Mouse (Mus musculus): ENCODE measurements around the gene Wfdc8. TPM values are rescaled to one million over a fixed set of nuclear protein-coding genes. Genes with fewer than 3 reads are reported as not detected.

Gene Wfdc8
- total and polyA plus RNA-seq, 3 experiments: not detected

DNA sequence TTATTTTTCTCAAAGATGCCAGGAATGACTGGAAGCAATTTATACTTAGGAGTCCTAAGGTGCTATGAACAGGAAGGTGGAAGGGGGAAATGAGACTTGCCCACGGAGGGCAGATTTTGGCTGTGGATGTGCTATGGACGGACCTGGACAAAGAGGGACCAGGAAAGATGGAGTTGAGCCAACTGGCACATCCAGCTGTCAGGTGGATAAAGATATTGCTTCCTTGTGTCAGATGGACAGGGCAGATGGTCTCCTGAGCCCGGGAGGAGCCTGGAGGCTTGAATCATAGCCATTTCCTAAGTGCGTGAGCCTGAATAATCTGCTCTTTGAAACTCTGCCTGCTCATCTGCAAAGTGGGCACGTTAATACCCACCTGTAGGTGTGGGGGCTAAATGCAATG, 49.1 kb downstream of the Wfdc8 start:
- DNase-seq (ENCODE audit: low spot score) (no peak), ATAC-seq (ENCODE audit: extremely low read depth, insufficient number of reproducible peaks, low FRiP score, poor library complexity, severe bottlenecking) (no peak)
- TF ChIP-seq GATA1 (IDR thresholded peaks at IDR 0.05; ENCODE audit: borderline replicate concordance, low read length) (no peak), POLR2AphosphoS5 (IDR thresholded peaks at IDR 0.05; ENCODE audit: insufficient replicate concordance, low read depth, low read length) (no peak), GATA2 (IDR thresholded peaks at IDR 0.05; ENCODE audit: borderline replicate concordance, low read depth, low read length) (no peak), CTCF (IDR thresholded peaks at IDR 0.05; ENCODE audit: low read depth, low read length) (no peak), TAL1 (conservative IDR thresholded peaks at IDR 0.05; ENCODE audit: low read depth, low read length) (no peak)
- H3K36me3 ChIP-seq (replicated peaks): no peaks in the 10 kb centered on the region
- no peaks in the 10 kb centered on the region for H3K9me3 ChIP-seq (replicated peaks)
- H3K27me3 ChIP-seq (ENCODE audit: insufficient read depth, low read length): peaks cover 15% of the 10 kb centered on the region
- H3K4me1 ChIP-seq (ENCODE audit: insufficient read depth, low read depth, low read length): no peaks in the 10 kb centered on the region
- H3K4me3 ChIP-seq (ENCODE audit: low read depth, low read length): no peak overlapping the region

DNA sequence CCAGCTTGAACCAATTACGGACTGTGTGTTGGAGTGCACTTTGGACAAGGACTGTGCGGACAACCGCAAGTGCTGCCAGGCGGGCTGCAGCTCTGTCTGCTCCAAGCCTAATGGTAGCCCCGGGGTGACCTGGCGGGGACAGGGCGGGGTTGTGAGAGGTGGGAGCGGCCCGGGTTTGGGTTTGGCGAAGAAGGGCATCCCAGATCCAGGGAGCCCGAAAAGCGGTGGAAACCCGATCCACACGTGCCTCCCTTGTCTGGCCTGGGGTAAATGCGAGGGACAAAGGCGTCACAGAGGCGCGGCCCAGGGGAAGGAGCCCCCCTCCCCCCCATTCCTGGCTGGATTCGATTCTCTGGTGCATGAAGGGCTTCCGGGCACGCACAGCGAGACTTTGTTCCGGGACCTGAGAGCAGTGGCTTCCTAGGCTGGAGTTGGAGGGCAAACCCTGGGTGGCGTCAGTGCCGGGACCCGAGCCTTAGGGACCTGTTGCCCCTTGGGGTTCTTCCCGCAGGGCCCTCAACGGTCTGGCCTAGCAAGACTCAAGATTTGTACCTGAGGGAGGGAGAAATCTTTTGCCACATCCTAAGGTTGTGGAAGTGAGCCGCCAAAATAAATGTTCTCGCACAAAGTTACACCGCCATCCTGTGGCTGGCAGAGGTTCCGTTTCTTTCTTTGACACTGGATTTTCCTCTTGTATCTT, 49.9 kb downstream of the Wfdc8 start:
- Histone ChIP-seq H3K4me3 (ENCODE audit: low read depth, low read length) (no peak overlapping the region), H3K27me3 (ENCODE audit: insufficient read depth, low read length) (peaks cover 15% of the 10 kb centered on the region), H3K4me1 (ENCODE audit: insufficient read depth, low read depth, low read length) (no peaks in the 10 kb centered on the region), H3K36me3 (replicated peaks) (no peaks in the 10 kb centered on the region), H3K9me3 (replicated peaks) (no peaks in the 10 kb centered on the region)
- DNase-seq (ENCODE audit: low spot score): no peak
- ATAC-seq (ENCODE audit: extremely low read depth, insufficient number of reproducible peaks, low FRiP score, poor library complexity, severe bottlenecking): no peak
- TF ChIP-seq GATA2 (IDR thresholded peaks at IDR 0.05; ENCODE audit: borderline replicate concordance, low read depth, low read length): no peak
- TF ChIP-seq GATA1 (IDR thresholded peaks at IDR 0.05; ENCODE audit: borderline replicate concordance, low read length): no peak
- TF ChIP-seq POLR2AphosphoS5 (IDR thresholded peaks at IDR 0.05; ENCODE audit: insufficient replicate concordance, low read depth, low read length): no peak

DNA sequence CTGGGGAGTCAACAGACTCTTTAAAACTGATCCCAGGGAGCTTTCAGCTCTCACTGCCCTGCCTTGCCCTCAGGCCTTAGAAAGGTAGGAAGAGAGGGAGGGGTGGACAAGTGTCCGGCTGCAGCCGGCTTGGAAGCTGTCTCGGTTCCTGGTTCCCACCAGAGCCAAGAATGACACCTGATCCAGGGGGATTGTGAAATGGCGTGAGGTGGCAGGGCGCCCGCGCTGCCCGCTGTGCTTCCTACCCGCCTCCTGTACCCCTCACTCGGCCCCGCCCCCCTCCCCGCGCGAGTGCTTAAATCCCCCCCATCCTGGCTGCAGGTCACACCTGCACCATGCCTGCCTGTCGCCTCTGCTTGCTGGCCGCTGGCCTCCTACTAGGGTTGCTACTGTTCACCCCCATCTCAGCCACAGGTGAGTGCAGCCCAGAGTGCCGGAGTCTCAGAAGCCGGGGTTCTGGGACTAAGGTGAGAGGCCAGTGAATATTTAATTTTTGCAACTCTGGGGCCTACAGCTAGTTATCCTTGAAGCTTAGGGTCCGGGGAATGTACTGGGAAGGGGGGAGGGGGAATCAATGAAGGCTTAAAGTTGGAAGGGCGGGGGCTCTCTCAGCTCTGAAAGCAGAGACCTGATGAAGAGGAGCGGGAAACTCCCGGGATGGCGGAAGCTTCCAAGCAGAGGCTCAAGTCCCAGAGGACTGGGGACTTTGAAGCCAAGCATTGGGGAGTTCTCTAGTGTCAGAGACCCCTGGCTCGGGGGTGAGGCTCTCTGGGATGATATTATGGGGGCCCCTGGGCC, 50.8 kb downstream of the Wfdc8 start, which contains the start of gene Wfdc2:
Gene Wfdc2, plus strand, starts transcription at position 23 of the 798 bp plus-strand sequence.
- Histone ChIP-seq H3K4me3 (ENCODE audit: low read depth, low read length) (no peak within 1 kb of the TSS), H3K9me3 (replicated peaks) (no peaks in the 10 kb centered on the region), H3K4me1 (ENCODE audit: insufficient read depth, low read depth, low read length) (no peaks in the 10 kb centered on the region), H3K27me3 (ENCODE audit: insufficient read depth, low read length) (peaks cover 15% of the 10 kb centered on the region), H3K36me3 (replicated peaks) (no peaks in the 10 kb centered on the region)
- no peak for ATAC-seq (ENCODE audit: extremely low read depth, insufficient number of reproducible peaks, low FRiP score, poor library complexity, severe bottlenecking)
- no peak for DNase-seq (ENCODE audit: low spot score)
- TF ChIP-seq GATA1 (IDR thresholded peaks at IDR 0.05; ENCODE audit: borderline replicate concordance, low read length): no peak
- TF ChIP-seq POLR2AphosphoS5 (IDR thresholded peaks at IDR 0.05; ENCODE audit: insufficient replicate concordance, low read depth, low read length): no peak
- no peak for TF ChIP-seq TAL1 (conservative IDR thresholded peaks at IDR 0.05; ENCODE audit: low read depth, low read length)
- no peak for TF ChIP-seq GATA2 (IDR thresholded peaks at IDR 0.05; ENCODE audit: borderline replicate concordance, low read depth, low read length)
- no peak for TF ChIP-seq CTCF (IDR thresholded peaks at IDR 0.05; ENCODE audit: low read depth, low read length)

DNA sequence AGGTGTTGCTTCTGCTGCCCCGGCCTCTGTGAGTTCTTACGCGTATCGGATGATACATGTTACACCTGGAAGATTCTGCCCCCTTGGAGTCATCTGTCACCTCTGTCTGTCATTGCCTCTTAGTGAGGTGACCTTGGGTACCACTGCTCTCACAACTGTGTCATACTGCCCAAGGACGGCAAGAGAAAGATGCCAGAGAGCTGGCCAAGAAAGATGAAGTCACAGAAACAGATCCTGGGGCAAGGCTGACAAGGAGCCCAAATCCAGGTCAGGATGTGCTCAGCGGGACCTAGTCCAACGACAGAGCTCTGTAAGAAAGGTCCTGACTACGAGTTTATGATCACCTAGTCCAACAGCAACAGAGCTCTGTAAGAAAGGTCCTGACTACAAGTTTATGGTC, 53.3 kb downstream of the Wfdc8 start:
- no peaks in the 10 kb centered on the region for H3K4me1 ChIP-seq (ENCODE audit: insufficient read depth, low read depth, low read length)
- TF ChIP-seq GATA1 (IDR thresholded peaks at IDR 0.05; ENCODE audit: borderline replicate concordance, low read length): no peak
- TF ChIP-seq POLR2AphosphoS5 (IDR thresholded peaks at IDR 0.05; ENCODE audit: insufficient replicate concordance, low read depth, low read length): no peak
- no peak for TF ChIP-seq GATA2 (IDR thresholded peaks at IDR 0.05; ENCODE audit: borderline replicate concordance, low read depth, low read length)
- no peak for TF ChIP-seq CTCF (IDR thresholded peaks at IDR 0.05; ENCODE audit: low read depth, low read length)
- TF ChIP-seq TAL1 (conservative IDR thresholded peaks at IDR 0.05; ENCODE audit: low read depth, low read length): no peak
- H3K9me3 ChIP-seq (replicated peaks): no peaks in the 10 kb centered on the region
- no peak for DNase-seq (ENCODE audit: low spot score)
- no peaks in the 10 kb centered on the region for H3K36me3 ChIP-seq (replicated peaks)
- no peak for ATAC-seq (ENCODE audit: extremely low read depth, insufficient number of reproducible peaks, low FRiP score, poor library complexity, severe bottlenecking)
- H3K4me3 ChIP-seq (ENCODE audit: low read depth, low read length): no peak overlapping the region
- H3K27me3 ChIP-seq (ENCODE audit: insufficient read depth, low read length): peaks cover 15% of the 10 kb centered on the region

DNA sequence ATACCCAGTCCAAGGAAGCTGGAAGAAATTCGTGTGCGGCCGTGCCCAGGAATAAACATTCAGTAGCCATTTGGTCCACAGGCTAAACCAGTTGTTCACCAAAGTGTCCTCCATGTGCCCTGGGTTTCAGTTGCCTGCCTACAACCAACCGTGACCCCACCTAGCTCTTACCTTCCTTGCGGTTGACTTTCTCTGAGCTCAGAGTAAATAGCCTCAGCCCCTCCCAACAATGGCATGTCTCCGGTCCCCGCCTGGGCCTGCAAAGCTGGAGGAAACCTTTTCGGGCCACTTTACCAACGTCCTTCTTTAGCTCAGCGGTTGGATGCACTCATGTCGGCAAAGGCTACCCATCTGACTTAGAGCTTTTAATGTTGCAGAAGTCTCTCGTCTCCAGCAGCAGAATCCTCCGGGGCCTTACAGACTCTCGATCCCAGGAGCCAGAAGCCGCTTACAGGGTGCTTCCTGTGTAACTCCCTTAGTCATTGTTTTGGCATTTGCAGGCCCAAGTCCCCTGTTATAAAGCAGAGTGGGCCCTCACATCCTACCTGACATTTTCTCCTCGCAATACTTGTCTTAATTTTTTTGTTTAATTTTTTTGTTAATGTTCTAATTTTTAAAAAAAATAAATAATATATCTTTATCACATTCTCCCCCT, 54.3 kb downstream of the Wfdc8 start:
- Histone ChIP-seq H3K27me3 (ENCODE audit: insufficient read depth, low read length) (peaks cover 15% of the 10 kb centered on the region), H3K4me3 (ENCODE audit: low read depth, low read length) (no peak overlapping the region), H3K9me3 (replicated peaks) (no peaks in the 10 kb centered on the region), H3K4me1 (ENCODE audit: insufficient read depth, low read depth, low read length) (no peaks in the 10 kb centered on the region), H3K36me3 (replicated peaks) (no peaks in the 10 kb centered on the region)
- TF ChIP-seq GATA1 (IDR thresholded peaks at IDR 0.05; ENCODE audit: borderline replicate concordance, low read length) (no peak), CTCF (IDR thresholded peaks at IDR 0.05; ENCODE audit: low read depth, low read length) (no peak), GATA2 (IDR thresholded peaks at IDR 0.05; ENCODE audit: borderline replicate concordance, low read depth, low read length) (no peak), POLR2AphosphoS5 (IDR thresholded peaks at IDR 0.05; ENCODE audit: insufficient replicate concordance, low read depth, low read length) (no peak), TAL1 (conservative IDR thresholded peaks at IDR 0.05; ENCODE audit: low read depth, low read length) (no peak)
- ATAC-seq (ENCODE audit: extremely low read depth, insufficient number of reproducible peaks, low FRiP score, poor library complexity, severe bottlenecking): no peak
- DNase-seq (ENCODE audit: low spot score): no peak

DNA sequence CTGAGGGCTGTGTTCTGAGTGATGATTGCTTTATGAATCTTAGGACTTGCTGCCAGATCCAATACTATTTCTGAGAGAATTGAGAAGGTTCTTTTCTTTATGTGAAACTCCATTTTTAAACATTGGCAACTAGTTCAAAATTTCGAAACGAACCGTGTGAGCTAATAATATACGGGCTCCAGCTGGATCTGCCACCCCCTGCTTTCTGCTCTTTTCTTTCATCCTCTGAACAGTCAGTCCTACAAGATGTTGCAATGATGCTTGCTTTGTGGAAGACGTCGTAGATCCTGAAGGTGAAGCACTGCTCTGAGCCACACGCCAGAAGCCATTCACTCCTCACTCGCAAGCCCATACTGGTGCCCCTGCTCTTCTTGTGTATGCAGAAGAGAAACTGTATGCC, 55.0 kb downstream of the Wfdc8 start:
- H3K27me3 ChIP-seq (ENCODE audit: insufficient read depth, low read length): peaks cover 11% of the 10 kb centered on the region
- no peaks in the 10 kb centered on the region for H3K36me3 ChIP-seq (replicated peaks)
- no peaks in the 10 kb centered on the region for H3K4me1 ChIP-seq (ENCODE audit: insufficient read depth, low read depth, low read length)
- DNase-seq (ENCODE audit: low spot score) (no peak), ATAC-seq (ENCODE audit: extremely low read depth, insufficient number of reproducible peaks, low FRiP score, poor library complexity, severe bottlenecking) (no peak)
- no peak for TF ChIP-seq GATA1 (IDR thresholded peaks at IDR 0.05; ENCODE audit: borderline replicate concordance, low read length)
- no peak for TF ChIP-seq CTCF (IDR thresholded peaks at IDR 0.05; ENCODE audit: low read depth, low read length)
- no peak for TF ChIP-seq TAL1 (conservative IDR thresholded peaks at IDR 0.05; ENCODE audit: low read depth, low read length)
- no peak for TF ChIP-seq GATA2 (IDR thresholded peaks at IDR 0.05; ENCODE audit: borderline replicate concordance, low read depth, low read length)
- no peak for TF ChIP-seq POLR2AphosphoS5 (IDR thresholded peaks at IDR 0.05; ENCODE audit: insufficient replicate concordance, low read depth, low read length)
- no peaks in the 10 kb centered on the region for H3K9me3 ChIP-seq (replicated peaks)
- H3K4me3 ChIP-seq (ENCODE audit: low read depth, low read length): no peak overlapping the region

Measured in G1E (cell line).